Mouse (Mus musculus): ENCODE data around the gene Rnf2. TPM values are rescaled to one million over a fixed set of nuclear protein-coding genes. Genes with fewer than 3 reads are reported as not detected.

Rnf2 gene
- 10 to 100 TPM; 11.5 to 13.4 TPM for total RNA-seq (2021)
- long read RNA-seq, experiment 1, partial matches to known transcripts = 0 of 5 reads
- long read RNA-seq, experiment 1, other reads (novel, unspliced or antisense) = 2 of 5 reads
- long read RNA-seq, experiment 2, transcript Rnf2-201 (7 exons, 3,160 nt) = major isoform, 7 of 7 reads
- long read RNA-seq, experiment 2, partial matches to known transcripts = 0 of 7 reads
- long read RNA-seq, experiment 2, other reads (novel, unspliced or antisense) = 0 of 7 reads

GRCm38 (mm10) chr1:151500531-151501361 is at the start of gene Rnf2:
TSS of gene Rnf2 (minus strand) at chr1:151500955.
- DNase-seq = peak; percentile 90
- intact Hi-C loops (cut with DNase I) = loop anchor here (5.0 kb wide), 1 partner anchor 207 kb away; no protein-coding TSS in a partner anchor

GRCm38 (mm10) chr1:151549794-151550193 is 49.0 kb upstream of the Rnf2 start:
- no peak for DNase-seq
- intact Hi-C loops (cut with DNase I) = no loop called here

DNA sequence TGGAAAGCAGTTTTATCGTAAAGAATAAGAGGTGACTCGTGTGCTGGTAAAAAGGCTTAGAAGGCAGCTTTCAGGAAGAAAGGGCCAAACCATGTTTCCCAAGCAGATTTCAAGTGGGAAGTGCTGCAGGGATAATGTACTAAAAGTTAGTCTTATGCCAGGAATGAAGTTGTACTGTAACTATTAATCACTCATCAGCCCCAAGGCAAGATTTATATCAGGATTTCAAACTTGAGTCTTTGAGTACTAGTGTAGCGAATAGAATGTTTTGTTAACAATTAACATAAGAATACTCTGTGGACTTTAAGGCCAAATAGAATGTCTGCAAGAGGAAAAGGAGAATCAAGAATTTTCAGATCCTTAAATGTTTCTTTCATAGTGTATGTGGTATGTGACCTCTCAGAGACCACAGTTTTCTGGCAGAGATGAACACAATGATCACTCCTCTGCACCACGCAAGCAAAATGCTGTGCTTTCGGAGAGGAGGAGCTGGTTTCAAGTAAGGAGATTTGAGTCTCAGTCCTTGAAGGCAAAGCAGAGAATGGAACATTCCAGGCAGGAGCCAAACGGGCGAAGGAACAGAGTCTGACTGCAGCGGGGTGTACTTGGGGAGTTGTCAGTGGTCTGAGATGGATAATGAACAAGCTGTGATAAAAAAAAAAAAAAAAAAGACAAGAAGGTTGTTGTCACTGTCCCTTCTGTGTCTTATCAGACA is 48.3 kb upstream of the Rnf2 start:
- DNase-seq = no peak

DNA sequence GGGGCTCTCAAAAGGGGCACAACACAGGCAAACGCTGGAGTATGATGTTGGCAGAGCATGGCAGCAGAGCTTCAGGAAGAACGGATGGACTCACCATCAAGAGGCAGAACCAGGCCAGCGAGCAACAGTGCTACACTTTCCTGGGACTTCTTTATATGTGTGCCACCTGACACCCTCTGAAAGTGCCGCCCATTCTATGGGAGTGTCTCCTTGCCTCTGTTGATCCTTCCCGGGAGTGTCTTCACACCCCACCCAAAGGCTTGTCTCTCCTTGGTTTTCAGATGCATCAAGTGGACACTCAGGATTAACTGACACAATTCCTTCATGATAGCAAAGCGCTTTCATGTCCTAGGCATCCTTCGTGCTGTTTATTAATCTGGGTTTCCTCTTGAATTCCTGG is 44.8 kb upstream of the Rnf2 start:
- intact Hi-C loops (cut with DNase I) = no loop called here
- DNase-seq = no peak

More for the DNA sequence above, 48.3 kb upstream of the Rnf2 start:
- intact Hi-C loops (cut with DNase I) = no loop called here

DNA sequence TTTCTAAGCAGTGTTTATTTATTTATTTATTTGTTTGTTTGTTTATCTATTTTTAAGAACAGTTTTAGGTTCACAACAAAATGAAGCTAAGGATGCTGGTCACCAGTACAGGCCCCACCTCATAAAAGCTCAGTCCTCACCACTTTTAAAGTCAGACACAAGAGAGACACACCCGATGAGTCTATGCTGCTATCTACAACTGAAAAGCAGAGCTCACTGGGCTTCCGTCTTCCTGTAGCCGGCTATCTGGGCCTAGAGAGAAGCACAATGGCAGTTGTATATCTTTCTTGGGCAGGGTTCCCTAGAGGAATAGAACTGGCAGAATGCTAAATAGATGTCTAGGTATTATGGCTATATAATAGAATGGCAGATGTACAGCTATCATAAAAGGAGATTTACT is 43.8 kb upstream of the Rnf2 start:
- intact Hi-C loops (cut with DNase I) = no loop called here
- no peak for DNase-seq

- intact Hi-C loops (cut with DNase I) = no loop called here
- no peak for DNase-seq
Observed at GRCm38 (mm10) chr1:151543796-151544477, 43.2 kb upstream of the Rnf2 start.

- no peak for DNase-seq
- intact Hi-C loops (cut with DNase I) = no loop called here
Observed at GRCm38 (mm10) chr1:151526701-151527100, 25.9 kb upstream of the Rnf2 start.

DNA sequence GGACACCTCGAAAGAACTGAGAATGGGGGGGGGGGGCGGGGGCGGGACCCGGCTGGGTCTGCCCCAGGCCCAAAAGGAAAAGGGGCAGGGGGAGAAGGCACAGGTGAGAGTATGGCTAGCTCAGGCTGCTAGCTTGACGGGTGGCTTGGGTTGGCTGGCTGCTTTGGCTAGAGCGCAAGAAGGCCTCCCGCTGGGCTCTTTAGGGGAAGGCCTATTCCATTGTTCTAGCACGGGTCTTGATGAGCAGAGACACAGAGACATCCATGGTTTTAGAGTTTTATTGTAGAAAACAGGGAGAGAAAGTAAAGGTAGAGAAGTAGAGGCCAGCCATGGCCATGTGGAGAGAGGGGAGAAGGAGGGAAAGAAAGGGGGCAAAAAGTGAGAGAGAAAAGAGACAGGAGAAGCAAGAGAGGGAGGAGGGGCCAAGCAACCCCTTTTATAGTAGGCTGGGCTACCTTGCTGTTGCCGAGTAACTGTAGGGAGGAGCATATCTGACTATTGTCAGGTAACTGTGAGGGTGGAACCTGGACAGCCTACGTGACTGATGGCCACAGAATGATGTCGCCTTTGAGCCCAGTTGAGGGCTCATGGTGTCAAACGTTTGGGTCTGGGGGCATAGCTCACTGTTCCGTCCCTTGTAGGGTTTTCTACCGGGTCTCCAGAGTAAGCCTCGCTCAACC is 17.0 kb upstream of the Rnf2 start:
- no peak for DNase-seq
- intact Hi-C loops (cut with DNase I) = no loop called here

DNA sequence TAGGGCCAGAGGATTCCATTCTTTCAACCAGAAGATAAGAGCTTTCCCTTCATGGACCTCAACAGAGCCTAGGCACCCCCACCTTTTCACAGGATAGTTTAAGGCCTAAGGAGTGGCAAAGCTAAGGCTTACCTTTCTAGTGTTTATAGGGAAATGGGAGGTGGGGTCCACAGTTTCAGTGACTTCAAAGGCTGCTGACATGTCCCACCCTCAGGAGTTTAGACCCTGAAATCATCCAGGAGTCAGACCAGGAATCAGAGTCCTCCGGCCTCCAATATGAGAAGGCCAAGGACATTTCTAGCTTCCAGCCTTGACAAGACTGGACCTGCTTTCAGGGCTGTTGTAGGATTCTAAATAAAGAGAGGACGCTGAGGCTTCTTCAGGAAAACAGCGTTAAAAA is 16.1 kb upstream of the Rnf2 start:
- intact Hi-C loops (cut with DNase I) = no loop called here
- no peak for DNase-seq

DNA sequence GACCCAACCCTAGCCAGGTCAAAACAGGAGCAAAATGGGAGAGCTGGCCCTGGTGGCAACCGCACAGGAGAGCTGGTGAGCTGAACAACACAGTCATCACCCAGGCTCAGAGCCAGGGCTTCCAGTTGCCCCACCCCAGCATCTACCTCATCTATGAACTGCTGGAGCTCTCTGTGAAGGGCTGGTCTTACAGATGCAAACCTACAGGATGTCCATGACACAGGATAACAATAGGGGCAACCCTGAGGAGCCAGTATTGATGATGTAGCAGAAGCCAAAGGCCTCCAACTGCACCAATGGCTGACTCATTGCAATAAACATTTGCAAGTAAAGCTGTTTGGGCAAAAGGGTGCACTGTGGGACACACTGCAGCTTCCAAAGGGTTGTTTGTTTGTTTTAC is 15.0 kb upstream of the Rnf2 start:
- intact Hi-C loops (cut with DNase I) = no loop called here
- no peak for DNase-seq

DNA sequence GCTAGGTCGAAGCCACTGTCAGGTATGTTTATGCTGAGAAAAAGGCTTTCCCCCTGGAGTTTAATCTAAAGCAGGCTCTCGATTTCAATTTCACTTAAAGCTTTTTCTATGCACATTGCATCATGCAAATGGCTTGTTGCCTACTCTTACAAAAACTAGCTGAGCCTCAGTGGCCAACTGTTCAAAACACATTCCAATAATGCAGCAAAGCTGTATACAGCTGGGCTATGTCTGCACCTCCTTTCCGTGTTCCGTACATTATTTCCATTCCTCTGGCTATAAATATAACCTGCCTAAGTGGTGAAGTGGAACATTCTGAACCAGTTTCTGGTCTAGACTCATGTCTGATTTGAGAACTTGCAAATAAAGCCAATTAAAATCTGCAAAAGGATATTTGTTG is 13.4 kb upstream of the Rnf2 start:
- intact Hi-C loops (cut with DNase I) = no loop called here
- no peak for DNase-seq

GRCm38 (mm10) chr1:151510811-151511210 is 10.1 kb upstream of the Rnf2 start:
- intact Hi-C loops (cut with DNase I) = no loop called here
- DNase-seq = no peak

- DNase-seq = peak; percentile 30 to 44
- intact Hi-C loops (cut with DNase I) = loop anchor here (5.0 kb wide), 1 partner anchor 207 kb away; no protein-coding TSS in a partner anchor
Observed at GRCm38 (mm10) chr1:151499815-151500501, 797 bp downstream of the Rnf2 start.

- intact Hi-C loops (cut with DNase I) = no loop called here
- no peak for DNase-seq
Observed at GRCm38 (mm10) chr1:151498381-151498780, 2.4 kb downstream of the Rnf2 start.

GRCm38 (mm10) chr1:151497942-151498341 is 2.8 kb downstream of the Rnf2 start:
- no peak for DNase-seq
- intact Hi-C loops (cut with DNase I) = no loop called here

DNA sequence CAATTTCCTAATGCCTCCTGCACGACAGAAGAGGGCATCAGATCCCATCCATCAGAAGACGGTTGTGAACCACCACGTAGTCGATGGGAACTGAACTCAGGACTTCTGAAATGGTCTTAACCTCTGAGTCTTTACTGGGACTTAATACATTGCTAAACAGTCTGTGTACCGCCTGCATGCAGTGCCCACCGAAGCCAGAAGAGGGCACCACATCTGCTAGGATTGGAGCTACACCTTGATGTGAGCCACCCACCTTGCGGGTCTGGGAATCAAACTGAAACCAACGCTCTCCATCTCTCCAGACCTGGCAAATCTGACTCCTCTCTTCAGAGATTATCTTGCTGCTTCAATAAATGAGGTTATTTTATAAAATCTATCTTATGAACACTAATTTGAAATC is 3.7 kb downstream of the Rnf2 start:
- peak in 1 of 2 experiments; percentile 20 for DNase-seq
- intact Hi-C loops (cut with DNase I) = no loop called here

- intact Hi-C loops (cut with DNase I) = no loop called here
- DNase-seq = no peak
Observed at GRCm38 (mm10) chr1:151495635-151496285, 5.0 kb downstream of the Rnf2 start.

- no peak for DNase-seq
- intact Hi-C loops (cut with DNase I) = no loop called here
Observed at GRCm38 (mm10) chr1:151494711-151495110, 6.0 kb downstream of the Rnf2 start.

- intact Hi-C loops (cut with DNase I) = no loop called here
Observed at GRCm38 (mm10) chr1:151493826-151494225, 6.9 kb downstream of the Rnf2 start.

More at GRCm38 (mm10) chr1:151493826-151494225, 6.9 kb downstream of the Rnf2 start:
- DNase-seq = no peak

Data from gastrocnemius, postnatal 36 days (tissue).